Mouse (Mus musculus) cerebellum, adult 2 months (tissue): Measurements from ENCODE around the gene Igflr1. TPM values are rescaled to one million over a fixed set of nuclear protein-coding genes. Genes with fewer than 3 reads are reported as not detected.

Experiments
- DNase-seq, 2 experiments: peaks; one replicate each; pipeline ENCODE4 v3.0.0; 2021
- H3K27ac ChIP-seq: fragments of 200-500 bp; 2 replicates; pipeline ENCODE4 v1.5.1; 2012; ENCODE audit warnings: low read length, control low read depth, inconsistent platforms; ENCODE audit not compliant: insufficient read depth
- H3K27me3 ChIP-seq: fragments of 200-500 bp; 2 replicates; pipeline ENCODE4 v1.6.1; 2012; ENCODE audit warnings: inconsistent platforms, mild to moderate bottlenecking, low read length, moderate library complexity; ENCODE audit not compliant: control insufficient read depth, insufficient read depth
- H3K4me1 ChIP-seq: fragments of 200-500 bp; 2 replicates; pipeline ENCODE4 v1.6.1; 2011; ENCODE audit warnings: low read length; ENCODE audit not compliant: control insufficient read depth, insufficient read depth
- H3K4me3 ChIP-seq: fragments of 200-500 bp; replicated peaks from 2 replicates; pipeline ENCODE3; 2011; ENCODE audit warnings: mild to moderate bottlenecking, low read depth, low read length, control low read depth; ENCODE audit not compliant: insufficient read depth
- CTCF ChIP-seq: fragments of 200-500 bp; IDR thresholded peaks from 2 replicates; pipeline ENCODE4 v1.5.1; 2011; ENCODE audit warnings: low read depth, mild to moderate bottlenecking, control low read depth, low read length, moderate library complexity, borderline replicate concordance; ENCODE audit not compliant: insufficient read depth
- POLR2A ChIP-seq: fragments of 200-500 bp; IDR thresholded peaks from 2 replicates; pipeline ENCODE4 v1.6.1; 2011; ENCODE audit warnings: low read length, control low read depth, borderline replicate concordance; ENCODE audit not compliant: insufficient read depth
- WGBS: fragments of 180-500 bp; shearing (Covaris S2); methylation state at CpG from one replicate; pipeline ENCODE4 v1.1.7; 2018; 5-methylcytosine and 5-hydroxymethylcytosine counted together
- polyA plus RNA-seq: library from polyadenylated mRNA; depleted of rRNA; stranded (reverse); fragments of >200 nt; gene quantifications from 2 replicates; pipeline ENCODE4 v1.2.3, GENCODE M21; 2012

Igflr1 gene
- polyA plus RNA-seq, 1 experiment: 8.3 TPM

DNA sequence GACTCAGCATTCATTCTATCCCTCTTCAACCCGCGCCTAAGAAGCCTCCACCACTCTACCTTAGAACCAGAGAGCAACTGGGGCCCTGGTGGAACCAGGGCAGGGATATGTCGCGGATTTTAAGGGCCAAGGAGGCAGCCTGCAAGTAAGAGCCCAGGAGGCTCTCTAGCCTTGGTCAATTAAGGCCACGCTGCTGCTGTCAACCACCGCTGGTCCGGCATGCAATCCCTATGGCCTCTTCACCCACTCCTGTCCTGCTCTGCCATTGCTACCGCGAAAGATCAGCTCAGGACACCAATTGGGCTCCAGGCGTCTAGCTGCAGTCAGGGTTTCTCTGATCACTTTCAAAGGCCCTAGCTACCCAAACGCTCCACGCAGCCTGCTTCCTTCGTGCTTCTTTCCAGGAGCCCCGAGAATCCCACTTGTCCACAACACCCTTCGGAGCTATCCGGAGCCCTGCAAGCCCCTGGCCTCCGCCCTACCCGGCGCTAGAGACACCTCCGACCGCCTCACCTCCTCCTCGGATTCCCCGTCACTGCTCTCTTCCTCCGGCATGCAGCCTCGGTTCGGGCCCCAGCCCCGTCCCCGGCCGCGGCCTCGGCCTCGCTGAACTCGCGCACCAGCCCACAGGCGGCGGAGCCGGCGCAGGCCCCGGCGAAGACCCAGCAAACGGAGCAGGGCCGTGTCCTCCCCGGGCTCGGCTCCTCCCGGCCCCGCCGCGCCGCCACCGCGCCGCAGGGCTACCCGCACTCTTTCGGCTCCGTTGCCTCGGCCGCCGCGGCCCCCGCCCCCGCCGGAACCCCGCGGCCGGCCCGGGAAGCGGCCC, 22.8 kb downstream of the Igflr1 start:
- Histone ChIP-seq H3K27me3 (no peaks in the 10 kb centered on the region), H3K4me1 (peaks cover 7% of the 10 kb centered on the region; the same call in 1 of the 2 replicates), H3K27ac (peak overlapping the region; percentile 83), H3K4me3 (peak overlapping the region; percentile 62)
- peak in 1 of 2 experiments; percentile 80 for DNase-seq
- under 1% methylated on average over 67 of the region's 67 CpGs for WGBS
- TF ChIP-seq POLR2A: no peak
- TF ChIP-seq CTCF: no peak

DNA sequence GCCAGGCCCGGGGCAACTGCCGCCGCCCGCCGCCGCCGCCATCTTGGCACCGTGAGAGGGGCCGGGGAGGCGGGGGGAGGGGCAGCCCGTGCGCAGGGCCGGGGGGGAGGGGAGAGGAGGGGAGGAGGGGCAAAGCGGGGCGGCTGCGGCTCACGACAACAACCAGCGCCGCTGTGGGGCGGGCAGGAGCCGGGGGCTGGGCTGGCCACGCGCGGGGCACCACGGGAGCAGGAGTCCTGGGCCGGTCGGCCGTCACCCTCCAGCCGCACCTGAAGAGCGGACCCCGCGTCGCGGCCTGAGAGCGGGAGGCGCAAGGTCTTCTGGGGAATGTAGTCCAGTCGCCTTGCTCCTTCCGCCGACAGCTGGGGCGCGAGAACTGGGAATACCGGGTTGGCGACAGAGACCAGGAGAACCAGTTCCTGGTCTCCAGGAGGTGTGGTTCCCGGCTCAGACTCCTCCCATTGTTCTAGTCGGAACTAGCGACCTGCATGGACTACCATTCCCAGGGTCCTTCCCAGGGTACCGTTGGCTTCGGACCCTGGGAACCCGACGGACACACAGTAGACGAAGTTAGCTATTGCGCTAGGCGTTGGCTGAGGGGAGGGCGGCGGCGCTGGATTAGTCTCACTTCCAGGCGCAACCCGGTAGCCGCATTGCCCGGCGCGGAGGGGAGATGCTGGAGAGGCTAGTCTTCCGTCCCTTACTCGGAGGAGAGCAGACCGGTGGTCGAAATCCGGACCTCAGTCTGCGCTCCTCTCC, 23.6 kb downstream of the Igflr1 start, which contains the start of gene Kmt2b:
Gene Kmt2b (minus strand): TSS at position 51 of the 759 bp plus-strand sequence.
- DNase-seq: peak; percentile 97 to 99
- no peak; the same call in 1 of the 2 replicates for TF ChIP-seq CTCF
- peak; percentile 39; the same call in 1 of the 2 replicates for TF ChIP-seq POLR2A
- H3K4me1 ChIP-seq: peaks cover 7% of the 10 kb centered on the region; the same call in 1 of the 2 replicates
- H3K4me3 ChIP-seq: peak within 1 kb of the TSS; percentile 69
- no peaks in the 10 kb centered on the region for H3K27me3 ChIP-seq
- peak within 1 kb of the TSS; percentile 83 for H3K27ac ChIP-seq
- WGBS: under 1% methylated on average over 62 of the region's 68 CpGs

DNA sequence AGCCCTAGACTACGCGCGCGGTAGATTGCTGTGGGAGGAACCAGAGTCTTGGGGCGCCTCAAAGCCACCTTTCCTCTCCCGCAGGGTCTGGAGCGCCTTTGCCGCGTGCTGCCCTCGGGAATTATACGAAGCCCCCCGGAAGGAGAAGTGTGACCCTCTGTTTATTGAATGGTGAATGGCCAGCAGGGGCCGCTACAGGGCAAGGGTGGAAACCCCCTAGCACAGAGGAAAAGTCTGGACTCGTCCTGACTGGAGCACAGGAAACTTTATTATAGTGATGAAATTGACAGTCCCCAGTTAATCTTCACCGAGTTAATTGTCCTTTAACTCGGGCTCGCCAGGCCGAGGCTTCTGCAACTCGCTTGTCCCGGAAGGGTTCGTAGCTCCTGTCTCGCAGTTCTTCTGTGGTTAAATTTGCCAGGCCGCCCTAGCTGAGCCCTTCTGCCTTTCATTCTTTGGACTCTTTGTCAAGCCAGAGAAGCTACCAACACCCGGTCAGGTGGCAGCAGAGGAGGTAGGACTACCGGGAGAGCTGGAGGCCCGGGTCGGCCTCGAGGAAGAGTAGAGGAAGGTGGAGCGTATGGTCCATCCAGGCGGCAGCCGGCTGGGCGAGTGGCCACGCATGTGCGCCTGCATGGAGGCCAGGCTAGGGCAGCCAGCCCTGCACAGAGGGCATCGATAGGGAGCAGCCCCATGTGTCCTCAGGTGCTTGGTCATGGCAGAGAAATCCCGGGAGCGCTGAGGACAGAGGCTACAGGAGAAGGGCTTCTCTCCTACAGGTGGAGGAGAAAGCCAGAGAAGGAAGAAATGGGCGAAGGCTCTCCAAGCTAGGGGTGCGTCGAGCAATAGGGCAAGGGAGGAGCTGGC, 24.4 kb downstream of the Igflr1 start:
- peaks cover 7% of the 10 kb centered on the region; the same call in 1 of the 2 replicates for H3K4me1 ChIP-seq
- 20% methylated on average over 40 of the region's 40 CpGs for WGBS
- peak overlapping the region; percentile 44; the same call in 1 of the 2 replicates for H3K27ac ChIP-seq
- no peak for TF ChIP-seq POLR2A
- TF ChIP-seq CTCF: peak; percentile 89
- peak; percentile 75 to 86 for DNase-seq
- peak overlapping the region; percentile 69 for H3K4me3 ChIP-seq
- H3K27me3 ChIP-seq: no peaks in the 10 kb centered on the region

DNA sequence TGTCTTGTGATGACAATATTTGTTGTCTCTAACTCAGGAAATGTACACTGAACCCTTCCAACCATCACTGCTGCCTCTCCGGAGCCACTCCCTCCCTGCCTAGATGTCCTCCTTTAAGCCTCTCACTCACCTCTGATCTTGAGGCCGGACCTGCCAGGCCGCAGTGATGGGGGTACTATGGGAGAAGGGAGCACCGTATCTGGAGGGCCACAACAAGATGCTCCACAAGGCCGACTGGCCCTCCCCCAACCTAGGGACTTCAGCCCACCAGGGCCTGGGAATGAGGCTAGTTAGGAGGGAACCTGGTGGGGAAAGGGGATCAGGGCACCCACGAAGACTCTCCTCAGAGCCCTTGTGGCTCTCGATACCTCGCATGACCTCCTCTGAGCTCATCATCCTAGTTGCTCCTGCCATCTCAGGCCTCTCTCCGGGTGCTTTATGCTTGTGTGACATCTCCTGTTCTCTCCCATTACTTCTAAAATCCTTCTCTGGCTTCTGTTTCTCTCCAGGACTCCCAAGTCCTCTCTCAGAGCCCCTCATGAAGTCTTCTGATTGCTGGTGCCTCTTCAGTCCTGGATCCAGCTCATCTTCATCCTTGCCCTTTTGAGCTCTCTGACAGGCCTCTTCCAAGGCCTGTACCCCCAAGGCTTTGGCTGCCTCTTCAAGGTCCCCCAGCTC, 25.8 kb downstream of the Igflr1 start:
- H3K4me1 ChIP-seq: peaks cover 7% of the 10 kb centered on the region; the same call in 1 of the 2 replicates
- no peak for DNase-seq
- TF ChIP-seq POLR2A: no peak
- no peak for TF ChIP-seq CTCF
- H3K4me3 ChIP-seq: no peak overlapping the region
- no peak overlapping the region for H3K27ac ChIP-seq
- H3K27me3 ChIP-seq: no peaks in the 10 kb centered on the region
- 83% methylated on average over 9 of the region's 9 CpGs for WGBS

DNA sequence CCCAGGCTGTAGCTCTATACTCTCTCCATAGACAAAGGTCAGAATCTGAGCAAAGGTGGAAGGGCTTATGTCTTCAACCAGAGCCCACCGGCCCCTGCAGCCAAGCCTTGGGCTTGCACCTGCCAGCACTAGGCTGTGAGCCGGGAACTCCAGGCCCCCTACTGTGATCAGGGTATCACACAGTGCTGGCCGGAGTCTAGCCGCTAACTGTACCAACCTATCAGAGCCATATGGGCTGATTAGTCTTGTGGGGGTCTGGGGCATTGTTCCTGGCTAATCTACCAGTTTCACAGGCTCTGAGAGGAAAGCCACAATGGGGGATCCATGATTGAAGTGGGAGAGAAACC, 26.4 kb downstream of the Igflr1 start:
- peaks cover 7% of the 10 kb centered on the region; the same call in 1 of the 2 replicates for H3K4me1 ChIP-seq
- TF ChIP-seq CTCF (no peak), POLR2A (no peak)
- WGBS: 13% methylated on average over 4 of the region's 4 CpGs
- no peaks in the 10 kb centered on the region for H3K27me3 ChIP-seq
- no peak overlapping the region for H3K27ac ChIP-seq
- no peak for DNase-seq
- no peak overlapping the region for H3K4me3 ChIP-seq

DNA sequence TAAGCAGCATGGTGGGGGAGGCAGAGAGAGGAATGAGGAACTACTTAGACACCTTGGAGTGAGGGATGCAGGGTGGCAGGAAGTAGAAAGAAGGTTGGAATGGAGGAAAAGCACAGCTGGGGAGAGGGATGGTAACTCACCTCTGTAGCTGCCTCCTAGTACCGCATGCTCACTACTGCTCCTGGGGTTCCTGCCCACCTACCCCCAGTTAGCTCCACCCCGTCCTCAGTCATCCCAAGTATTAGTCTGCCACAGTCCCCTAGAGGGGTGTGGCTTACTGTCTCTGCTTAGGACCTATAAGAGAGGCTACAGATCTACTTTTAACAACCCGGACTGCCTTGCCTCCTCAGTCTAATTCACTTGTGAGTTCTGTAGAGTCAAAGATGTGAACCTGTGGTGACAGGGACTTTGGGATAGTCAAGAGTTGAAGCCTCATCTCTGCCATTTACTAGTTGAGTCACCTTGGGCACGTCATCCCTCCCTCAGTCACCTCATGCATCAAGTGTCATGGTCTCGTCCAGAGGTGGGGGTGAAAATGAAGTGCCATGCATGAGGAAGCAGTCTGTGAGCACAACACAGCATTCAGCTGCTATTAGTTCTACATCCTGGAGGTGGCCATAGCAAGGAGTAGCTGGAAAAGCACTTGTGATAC, 27.7 kb downstream of the Igflr1 start:
- no peaks in the 10 kb centered on the region for H3K4me1 ChIP-seq
- H3K27ac ChIP-seq: no peak overlapping the region
- no peak for TF ChIP-seq POLR2A
- TF ChIP-seq CTCF: no peak
- no peak overlapping the region for H3K4me3 ChIP-seq
- 73% methylated on average over 5 of the region's 5 CpGs for WGBS
- no peaks in the 10 kb centered on the region for H3K27me3 ChIP-seq
- DNase-seq: no peak
